Mouse (Mus musculus): ENCODE data around the gene Crip1. TPM values are rescaled to one million over a fixed set of nuclear protein-coding genes. Genes with fewer than 3 reads are reported as not detected.

Gene Crip1
- total RNA-seq, 1 experiment from 2014 or later: 222 TPM

- no peak; a peak in 2 of 4 replicates for ATAC-seq (replicated peaks in 1 of 2; ENCODE audit: insufficient read depth in 1 of 2, low FRiP score in 2 of 2, low TSS enrichment in 1 of 2, low read depth in 1 of 2, poor library complexity in 2 of 2, severe bottlenecking in 2 of 2)
Observed at GRCm38 (mm10) chr12:113140616-113141411, 5.3 kb upstream of the Crip1 start.

GRCm38 (mm10) chr12:113141531-113141973 lies 4.6 kb upstream of the Crip1 start:
- no peak for ATAC-seq (replicated peaks in 1 of 2; ENCODE audit: insufficient read depth in 1 of 2, low FRiP score in 2 of 2, low TSS enrichment in 1 of 2, low read depth in 1 of 2, poor library complexity in 2 of 2, severe bottlenecking in 2 of 2)

GRCm38 (mm10) chr12:113142021-113142975 lies 3.8 kb upstream of the Crip1 start:
- no peak for ATAC-seq (replicated peaks in 1 of 2; ENCODE audit: insufficient read depth in 1 of 2, low FRiP score in 2 of 2, low TSS enrichment in 1 of 2, low read depth in 1 of 2, poor library complexity in 2 of 2, severe bottlenecking in 2 of 2)

- ATAC-seq (replicated peaks in 1 of 2; ENCODE audit: insufficient read depth in 1 of 2, low FRiP score in 2 of 2, low TSS enrichment in 1 of 2, low read depth in 1 of 2, poor library complexity in 2 of 2, severe bottlenecking in 2 of 2): no peak
Observed at GRCm38 (mm10) chr12:113143164-113143563, 3.0 kb upstream of the Crip1 start.

GRCm38 (mm10) chr12:113144001-113144756 lies 1.9 kb upstream of the Crip1 start:
- peak in 1 of 2 experiments; percentile 12; a peak in 1 of 4 replicates for ATAC-seq (replicated peaks in 1 of 2; ENCODE audit: insufficient read depth in 1 of 2, low FRiP score in 2 of 2, low TSS enrichment in 1 of 2, low read depth in 1 of 2, poor library complexity in 2 of 2, severe bottlenecking in 2 of 2)

- ATAC-seq (replicated peaks in 1 of 2; ENCODE audit: insufficient read depth in 1 of 2, low FRiP score in 2 of 2, low TSS enrichment in 1 of 2, low read depth in 1 of 2, poor library complexity in 2 of 2, severe bottlenecking in 2 of 2): no peak
Observed at GRCm38 (mm10) chr12:113144886-113145285, 1.2 kb upstream of the Crip1 start.

GRCm38 (mm10) chr12:113145591-113145990 lies 525 bp upstream of the Crip1 start:
- ATAC-seq (replicated peaks in 1 of 2; ENCODE audit: insufficient read depth in 1 of 2, low FRiP score in 2 of 2, low TSS enrichment in 1 of 2, low read depth in 1 of 2, poor library complexity in 2 of 2, severe bottlenecking in 2 of 2): no peak

- ATAC-seq (replicated peaks in 1 of 2; ENCODE audit: insufficient read depth in 1 of 2, low FRiP score in 2 of 2, low TSS enrichment in 1 of 2, low read depth in 1 of 2, poor library complexity in 2 of 2, severe bottlenecking in 2 of 2): no peak
Observed at GRCm38 (mm10) chr12:113147481-113147880, 1.4 kb downstream of the Crip1 start.

- no peak for ATAC-seq (replicated peaks in 1 of 2; ENCODE audit: insufficient read depth in 1 of 2, low FRiP score in 2 of 2, low TSS enrichment in 1 of 2, low read depth in 1 of 2, poor library complexity in 2 of 2, severe bottlenecking in 2 of 2)
Observed at GRCm38 (mm10) chr12:113148381-113149035, 2.4 kb downstream of the Crip1 start.

- no peak for ATAC-seq (replicated peaks in 1 of 2; ENCODE audit: insufficient read depth in 1 of 2, low FRiP score in 2 of 2, low TSS enrichment in 1 of 2, low read depth in 1 of 2, poor library complexity in 2 of 2, severe bottlenecking in 2 of 2)
Observed at GRCm38 (mm10) chr12:113149341-113149740, 3.2 kb downstream of the Crip1 start.

GRCm38 (mm10) chr12:113149896-113150295 lies 3.8 kb downstream of the Crip1 start:
- no peak for ATAC-seq (replicated peaks in 1 of 2; ENCODE audit: insufficient read depth in 1 of 2, low FRiP score in 2 of 2, low TSS enrichment in 1 of 2, low read depth in 1 of 2, poor library complexity in 2 of 2, severe bottlenecking in 2 of 2)

GRCm38 (mm10) chr12:113150591-113150990 lies 4.5 kb downstream of the Crip1 start:
- ATAC-seq (replicated peaks in 1 of 2; ENCODE audit: insufficient read depth in 1 of 2, low FRiP score in 2 of 2, low TSS enrichment in 1 of 2, low read depth in 1 of 2, poor library complexity in 2 of 2, severe bottlenecking in 2 of 2): no peak

GRCm38 (mm10) chr12:113151046-113151445 lies 4.9 kb downstream of the Crip1 start:
- ATAC-seq (replicated peaks in 1 of 2; ENCODE audit: insufficient read depth in 1 of 2, low FRiP score in 2 of 2, low TSS enrichment in 1 of 2, low read depth in 1 of 2, poor library complexity in 2 of 2, severe bottlenecking in 2 of 2): no peak

GRCm38 (mm10) chr12:113151661-113152271 lies 5.7 kb downstream of the Crip1 start:
- ATAC-seq (replicated peaks in 1 of 2; ENCODE audit: insufficient read depth in 1 of 2, low FRiP score in 2 of 2, low TSS enrichment in 1 of 2, low read depth in 1 of 2, poor library complexity in 2 of 2, severe bottlenecking in 2 of 2): peak in 1 of 2 experiments; percentile 7; a peak in 1 of 4 replicates

GRCm38 (mm10) chr12:113152272-113152661 lies 6.2 kb downstream of the Crip1 start:
- ATAC-seq (replicated peaks in 1 of 2; ENCODE audit: insufficient read depth in 1 of 2, low FRiP score in 2 of 2, low TSS enrichment in 1 of 2, low read depth in 1 of 2, poor library complexity in 2 of 2, severe bottlenecking in 2 of 2): no peak

- ATAC-seq (replicated peaks in 1 of 2; ENCODE audit: insufficient read depth in 1 of 2, low FRiP score in 2 of 2, low TSS enrichment in 1 of 2, low read depth in 1 of 2, poor library complexity in 2 of 2, severe bottlenecking in 2 of 2): no peak
Observed at GRCm38 (mm10) chr12:113152991-113153525, 6.9 kb downstream of the Crip1 start.
